Mouse (Mus musculus): ENCODE data around the gene Cdc34b. TPM values are rescaled to one million over a fixed set of nuclear protein-coding genes. Genes with fewer than 3 reads are reported as not detected.

Cdc34b gene
- polyA plus RNA-seq, 2 experiments = 0.08 TPM; not detected in 1

GRCm38 (mm10) chr11:94719216-94719615, 22.4 kb upstream of the Cdc34b start:
- Histone ChIP-seq H3K4me1 (replicated peaks; ENCODE audit: control insufficient read depth in 2 of 2, insufficient read depth in 2 of 2, low read length in 1 of 2) (no peaks in the 10 kb centered on the region; a peak in 1 of 4 replicates), H3K27ac (no peak overlapping the region), H3K36me3 (replicated peaks; ENCODE audit: control insufficient read depth, insufficient read depth, low read depth) (no peaks in the 10 kb centered on the region), H3K9me3 (ENCODE audit: control insufficient read depth, low read length) (no peaks in the 10 kb centered on the region), H3K27me3 (ENCODE audit: control insufficient read depth, insufficient read depth, low read length) (no peaks in the 10 kb centered on the region), H3K4me3 (ENCODE audit: insufficient read depth in 1 of 2, low read depth in 2 of 2, low read length in 2 of 2) (no peak overlapping the region), H3K4me2 (ENCODE audit: low read depth) (no peak overlapping the region), H3K9ac (replicated peaks) (no peak overlapping the region)
- TF ChIP-seq CTCF (IDR thresholded peaks at IDR 0.05; ENCODE audit: low read depth) = no peak
- TF ChIP-seq EP300 (IDR thresholded peaks at IDR 0.05; ENCODE audit: low read depth) = no peak
- ATAC-seq (ENCODE audit: insufficient read depth) = no peak
- 57% methylated on average over 2 of the region's 2 CpGs for WGBS (ENCODE audit: insufficient replicate concordance)
- no peak for DNase-seq (ENCODE audit: low read depth in 3 of 3, low spot score in 3 of 3)

DNA sequence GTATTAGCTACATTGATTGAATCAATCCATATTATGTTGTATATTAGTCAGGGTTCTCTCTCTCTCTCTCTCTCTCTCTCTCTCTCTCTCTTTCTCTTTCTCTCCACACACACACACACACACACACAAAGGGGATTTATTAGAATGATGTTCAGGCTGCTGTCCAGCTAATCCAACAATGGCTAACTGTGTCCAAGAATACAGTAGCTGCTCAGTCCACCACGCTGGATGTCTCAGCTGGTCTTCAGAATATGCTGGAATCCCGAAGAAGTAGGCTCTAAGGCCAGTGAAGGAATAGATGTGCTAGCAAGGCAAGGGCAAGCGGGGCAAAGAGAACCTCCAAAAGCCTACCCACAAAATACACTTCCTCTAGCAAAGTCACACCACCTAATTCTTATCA, 14.3 kb upstream of the Cdc34b start:
- Histone ChIP-seq H3K27me3 (ENCODE audit: control insufficient read depth, insufficient read depth, low read length) (no peaks in the 10 kb centered on the region), H3K9ac (replicated peaks) (no peak overlapping the region), H3K9me3 (ENCODE audit: control insufficient read depth, low read length) (no peaks in the 10 kb centered on the region), H3K4me2 (ENCODE audit: low read depth) (no peak overlapping the region), H3K36me3 (replicated peaks; ENCODE audit: control insufficient read depth, insufficient read depth, low read depth) (no peaks in the 10 kb centered on the region), H3K4me1 (replicated peaks; ENCODE audit: control insufficient read depth in 2 of 2, insufficient read depth in 2 of 2, low read length in 1 of 2) (no peaks in the 10 kb centered on the region), H3K4me3 (ENCODE audit: insufficient read depth in 1 of 2, low read depth in 2 of 2, low read length in 2 of 2) (no peak overlapping the region), H3K27ac (no peak overlapping the region)
- no peak for ATAC-seq (ENCODE audit: insufficient read depth)
- no peak for DNase-seq (ENCODE audit: low read depth in 3 of 3, low spot score in 3 of 3)
- no peak for TF ChIP-seq CTCF (IDR thresholded peaks at IDR 0.05; ENCODE audit: low read depth)
- no peak for TF ChIP-seq EP300 (IDR thresholded peaks at IDR 0.05; ENCODE audit: low read depth)
- 72% methylated on average over 3 of the region's 3 CpGs for WGBS (ENCODE audit: insufficient replicate concordance)

DNA sequence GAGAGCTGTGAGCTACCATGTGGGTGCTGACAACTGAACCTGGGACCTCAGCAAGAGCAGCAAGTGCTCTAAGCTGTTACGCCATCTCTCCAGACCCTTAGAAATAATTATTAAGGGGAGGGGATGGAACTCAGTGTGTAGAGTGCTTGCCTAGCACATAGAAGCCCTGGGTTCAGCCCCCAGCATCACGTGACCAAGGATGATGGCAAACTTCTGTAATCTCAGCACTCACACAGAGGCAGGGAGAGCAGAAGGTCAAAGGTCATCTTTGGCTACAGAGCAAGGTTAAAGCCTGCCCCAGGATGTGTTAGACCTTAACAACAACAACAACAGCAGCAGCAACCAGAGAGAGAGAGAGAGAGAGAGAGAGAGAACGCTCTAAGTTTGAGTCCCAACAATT, 13.0 kb upstream of the Cdc34b start:
- Histone ChIP-seq H3K9me3 (ENCODE audit: control insufficient read depth, low read length) (no peaks in the 10 kb centered on the region), H3K4me1 (replicated peaks; ENCODE audit: control insufficient read depth in 2 of 2, insufficient read depth in 2 of 2, low read length in 1 of 2) (no peaks in the 10 kb centered on the region), H3K27ac (no peak overlapping the region), H3K36me3 (replicated peaks; ENCODE audit: control insufficient read depth, insufficient read depth, low read depth) (no peaks in the 10 kb centered on the region), H3K9ac (replicated peaks) (no peak overlapping the region), H3K4me2 (ENCODE audit: low read depth) (no peak overlapping the region), H3K27me3 (ENCODE audit: control insufficient read depth, insufficient read depth, low read length) (no peaks in the 10 kb centered on the region), H3K4me3 (ENCODE audit: insufficient read depth in 1 of 2, low read depth in 2 of 2, low read length in 2 of 2) (no peak overlapping the region)
- no peak for ATAC-seq (ENCODE audit: insufficient read depth)
- no peak for DNase-seq (ENCODE audit: low read depth in 3 of 3, low spot score in 3 of 3)
- TF ChIP-seq EP300 (IDR thresholded peaks at IDR 0.05; ENCODE audit: low read depth) (no peak), CTCF (IDR thresholded peaks at IDR 0.05; ENCODE audit: low read depth) (no peak)
- 49% methylated on average over 3 of the region's 3 CpGs for WGBS (ENCODE audit: insufficient replicate concordance)

DNA sequence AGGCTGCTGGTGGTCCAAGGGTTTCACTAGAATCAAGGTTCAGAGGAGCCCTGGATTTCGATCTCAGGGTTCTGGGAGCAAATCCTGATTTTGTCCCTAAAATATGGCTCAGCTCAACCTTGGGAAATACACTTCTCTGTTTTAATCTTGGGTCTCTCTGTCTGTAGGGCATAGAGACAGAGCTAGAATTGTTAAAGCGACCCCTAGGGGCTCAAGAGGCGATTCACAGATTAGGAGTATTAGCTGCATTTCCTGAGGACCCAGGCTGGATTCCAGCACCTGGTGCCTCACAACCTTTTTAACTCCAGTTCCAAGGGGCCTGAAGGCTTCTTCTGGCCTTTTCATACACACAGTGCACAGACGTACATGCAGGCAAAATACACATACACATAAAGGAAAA, 12.0 kb upstream of the Cdc34b start:
- DNase-seq (ENCODE audit: low read depth in 3 of 3, low spot score in 3 of 3) (no peak), ATAC-seq (ENCODE audit: insufficient read depth) (no peak)
- H3K4me2 ChIP-seq (ENCODE audit: low read depth) = no peak overlapping the region
- H3K4me3 ChIP-seq (ENCODE audit: insufficient read depth in 1 of 2, low read depth in 2 of 2, low read length in 2 of 2) = no peak overlapping the region
- no peaks in the 10 kb centered on the region for H3K27me3 ChIP-seq (ENCODE audit: control insufficient read depth, insufficient read depth, low read length)
- H3K9ac ChIP-seq (replicated peaks) = no peak overlapping the region
- WGBS (ENCODE audit: insufficient replicate concordance) = 16% methylated on average over 4 of the region's 4 CpGs
- TF ChIP-seq EP300 (IDR thresholded peaks at IDR 0.05; ENCODE audit: low read depth) (no peak), CTCF (IDR thresholded peaks at IDR 0.05; ENCODE audit: low read depth) (0 out of 2 replicates have a peak, but pooled peaks have one; percentile 13)
- H3K9me3 ChIP-seq (ENCODE audit: control insufficient read depth, low read length) = no peaks in the 10 kb centered on the region
- no peak overlapping the region for H3K27ac ChIP-seq
- no peaks in the 10 kb centered on the region for H3K4me1 ChIP-seq (replicated peaks; ENCODE audit: control insufficient read depth in 2 of 2, insufficient read depth in 2 of 2, low read length in 1 of 2)
- H3K36me3 ChIP-seq (replicated peaks; ENCODE audit: control insufficient read depth, insufficient read depth, low read depth) = no peaks in the 10 kb centered on the region

DNA sequence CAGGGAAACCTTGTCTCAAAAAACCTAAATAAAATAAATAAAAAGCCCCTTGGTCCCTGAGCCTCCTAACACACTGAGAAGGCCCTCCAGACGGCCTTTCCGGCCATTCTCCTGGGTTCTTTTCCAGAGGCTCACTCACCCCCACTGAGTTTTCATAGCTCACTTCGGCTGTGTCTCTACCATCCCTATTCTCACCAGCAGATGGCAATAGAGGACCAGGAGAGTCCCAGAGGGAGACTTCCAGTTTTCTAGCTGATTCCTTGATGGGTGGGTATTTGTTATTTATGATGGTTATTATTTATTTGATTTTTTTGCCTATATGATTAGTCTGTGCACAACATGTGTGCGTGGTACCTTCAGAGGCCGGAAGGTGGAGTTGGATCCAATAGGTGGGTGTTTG, 11.3 kb upstream of the Cdc34b start:
- WGBS (ENCODE audit: insufficient replicate concordance) = 19% methylated on average over 5 of the region's 5 CpGs
- Histone ChIP-seq H3K9me3 (ENCODE audit: control insufficient read depth, low read length) (no peaks in the 10 kb centered on the region), H3K4me2 (ENCODE audit: low read depth) (no peak overlapping the region), H3K27me3 (ENCODE audit: control insufficient read depth, insufficient read depth, low read length) (no peaks in the 10 kb centered on the region), H3K9ac (replicated peaks) (no peak overlapping the region), H3K4me1 (replicated peaks; ENCODE audit: control insufficient read depth in 2 of 2, insufficient read depth in 2 of 2, low read length in 1 of 2) (no peaks in the 10 kb centered on the region), H3K4me3 (ENCODE audit: insufficient read depth in 1 of 2, low read depth in 2 of 2, low read length in 2 of 2) (no peak overlapping the region), H3K27ac (no peak overlapping the region), H3K36me3 (replicated peaks; ENCODE audit: control insufficient read depth, insufficient read depth, low read depth) (no peaks in the 10 kb centered on the region)
- TF ChIP-seq EP300 (IDR thresholded peaks at IDR 0.05; ENCODE audit: low read depth) (no peak), CTCF (IDR thresholded peaks at IDR 0.05; ENCODE audit: low read depth) (peak; percentile 67)
- ATAC-seq (ENCODE audit: insufficient read depth) (no peak), DNase-seq (ENCODE audit: low read depth in 3 of 3, low spot score in 3 of 3) (peak; percentile 12 to 38 (median 23))
